Mouse (Mus musculus): ENCODE measurements at regions not wholly inside any gene's neighbourhood (a gene's known extent, or its start where the extent isn't known, plus 50 kb on each side); places are given as distances from the start of the nearest gene placed in this dataset.
"Not testable (repeated sequence)": the region's sequence is repeated elsewhere in the genome, so short reads cannot be mapped to it uniquely, and the experiment has no call there.

DNA sequence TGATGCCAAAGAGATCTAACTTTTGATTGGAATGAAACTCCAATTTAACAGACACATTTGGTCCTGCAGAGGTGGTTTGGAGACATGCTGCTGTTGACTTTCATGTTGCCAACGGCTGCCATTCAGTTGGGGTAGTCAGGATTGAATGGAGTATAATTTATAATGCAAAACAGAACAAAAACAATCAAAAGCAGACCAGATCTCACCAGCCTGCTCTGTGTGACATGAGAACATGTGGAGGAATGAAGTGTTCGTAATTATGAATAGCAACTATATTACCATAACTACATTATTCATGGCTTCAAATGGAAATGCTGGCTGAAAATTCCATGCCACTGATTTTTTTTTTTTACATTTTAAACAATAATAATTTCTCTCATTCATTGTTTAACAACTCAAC is 685.7 kb upstream of the Cdh8 start:
- H3K4me1 ChIP-seq (ENCODE audit: control insufficient read depth, low read depth, low read length): no peaks in the 10 kb centered on the region
- peaks cover 3% of the 10 kb centered on the region; the same call in 1 of the 2 replicates for H3K9me3 ChIP-seq (replicated peaks; ENCODE audit: control insufficient read depth, low read length)
- no peak overlapping the region for H3K27ac ChIP-seq (ENCODE audit: low read length)
- H3K4me3 ChIP-seq (ENCODE audit: low read depth, low read length): no peak overlapping the region
- no peaks in the 10 kb centered on the region for H3K36me3 ChIP-seq (ENCODE audit: control insufficient read depth, insufficient read depth)
- H3K27me3 ChIP-seq (ENCODE audit: control insufficient read depth, insufficient read depth, low read depth, low read length): no peaks in the 10 kb centered on the region
- WGBS (ENCODE audit: insufficient replicate concordance): 49% methylated on average over 2 of the region's 2 CpGs
- no peak overlapping the region for H3K9ac ChIP-seq (ENCODE audit: low read depth, low read length)
- no peak overlapping the region for H3K4me2 ChIP-seq (ENCODE audit: low read depth, low read length)
- no peak for ATAC-seq (ENCODE audit: low read depth)

DNA sequence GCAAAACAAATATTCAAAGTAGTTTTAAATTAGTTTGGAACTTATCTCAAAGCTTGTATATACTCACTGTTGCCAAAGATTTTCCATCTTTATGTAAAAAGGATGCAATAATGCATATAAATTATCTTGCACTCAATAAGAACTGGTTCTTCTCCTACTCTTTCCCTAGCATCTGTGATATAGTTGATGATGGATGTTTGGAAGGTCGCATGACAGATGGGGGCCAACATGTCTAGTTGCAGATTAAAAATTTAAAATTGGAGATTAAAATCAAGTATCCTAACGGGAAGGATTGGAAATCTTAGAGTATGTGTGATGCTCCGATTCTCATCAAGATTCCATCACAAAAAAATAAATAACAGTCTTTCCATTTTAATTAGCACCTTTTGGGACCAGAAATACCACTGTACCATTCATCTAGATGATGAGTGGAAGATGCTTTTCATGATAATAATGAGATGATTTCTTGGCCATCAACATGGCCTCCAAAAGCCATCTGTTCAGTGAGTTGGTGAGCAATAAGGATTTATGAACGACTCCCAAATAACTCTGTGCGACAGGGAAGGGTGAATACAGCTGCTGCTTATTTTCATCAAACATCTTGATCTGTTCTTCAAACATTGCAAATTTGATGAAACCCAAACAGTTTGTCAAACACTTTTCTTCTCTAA is 655.9 kb upstream of the Cdh8 start:
- WGBS (ENCODE audit: insufficient replicate concordance): 60% methylated on average over 5 of the region's 5 CpGs
- no peaks in the 10 kb centered on the region for H3K36me3 ChIP-seq (ENCODE audit: control insufficient read depth, insufficient read depth)

GRCm38 (mm10) chr8:100069761-100070160 is 653.5 kb upstream of the Cdh8 start:
- H3K4me3 ChIP-seq (ENCODE audit: low read depth, low read length): no peak overlapping the region
- no peak for ATAC-seq (ENCODE audit: low read depth)
- no peaks in the 10 kb centered on the region for H3K9me3 ChIP-seq (replicated peaks; ENCODE audit: control insufficient read depth, low read length)
- no peaks in the 10 kb centered on the region for H3K27me3 ChIP-seq (ENCODE audit: control insufficient read depth, insufficient read depth, low read depth, low read length)
- no peaks in the 10 kb centered on the region for H3K36me3 ChIP-seq (ENCODE audit: control insufficient read depth, insufficient read depth)
- H3K4me1 ChIP-seq (ENCODE audit: control insufficient read depth, low read depth, low read length): no peaks in the 10 kb centered on the region
- no peak overlapping the region for H3K9ac ChIP-seq (ENCODE audit: low read depth, low read length)
- H3K27ac ChIP-seq (ENCODE audit: low read length): no peak overlapping the region
- 57% methylated on average over 1 of the region's 1 CpGs for WGBS (ENCODE audit: insufficient replicate concordance)
- no peak overlapping the region for H3K4me2 ChIP-seq (ENCODE audit: low read depth, low read length)

More for the DNA sequence above, 655.9 kb upstream of the Cdh8 start:
- H3K9ac ChIP-seq (ENCODE audit: low read depth, low read length): no peak overlapping the region
- H3K9me3 ChIP-seq (replicated peaks; ENCODE audit: control insufficient read depth, low read length): no peaks in the 10 kb centered on the region
- H3K27me3 ChIP-seq (ENCODE audit: control insufficient read depth, insufficient read depth, low read depth, low read length): no peaks in the 10 kb centered on the region
- no peak for ATAC-seq (ENCODE audit: low read depth)
- no peaks in the 10 kb centered on the region for H3K4me1 ChIP-seq (ENCODE audit: control insufficient read depth, low read depth, low read length)
- no peak overlapping the region for H3K4me2 ChIP-seq (ENCODE audit: low read depth, low read length)
- no peak overlapping the region for H3K4me3 ChIP-seq (ENCODE audit: low read depth, low read length)
- H3K27ac ChIP-seq (ENCODE audit: low read length): no peak overlapping the region

- Histone ChIP-seq H3K4me1 (ENCODE audit: control insufficient read depth, low read depth, low read length) (no peaks in the 10 kb centered on the region), H3K4me3 (ENCODE audit: low read depth, low read length) (no peak overlapping the region), H3K27ac (ENCODE audit: low read length) (no peak overlapping the region), H3K9me3 (replicated peaks; ENCODE audit: control insufficient read depth, low read length) (no peaks in the 10 kb centered on the region), H3K4me2 (ENCODE audit: low read depth, low read length) (no peak overlapping the region), H3K27me3 (ENCODE audit: control insufficient read depth, insufficient read depth, low read depth, low read length) (no peaks in the 10 kb centered on the region), H3K36me3 (ENCODE audit: control insufficient read depth, insufficient read depth) (no peaks in the 10 kb centered on the region), H3K9ac (ENCODE audit: low read depth, low read length) (no peak overlapping the region)
- no peak for ATAC-seq (ENCODE audit: low read depth)
- 64% methylated on average over 5 of the region's 5 CpGs for WGBS (ENCODE audit: insufficient replicate concordance)
Observed at GRCm38 (mm10) chr8:100038931-100039330, 622.7 kb upstream of the Cdh8 start.

- no peaks in the 10 kb centered on the region for H3K9me3 ChIP-seq (replicated peaks; ENCODE audit: control insufficient read depth, low read length)
- H3K4me1 ChIP-seq (ENCODE audit: control insufficient read depth, low read depth, low read length): no peaks in the 10 kb centered on the region
- H3K4me2 ChIP-seq (ENCODE audit: low read depth, low read length): no peak overlapping the region
- H3K27me3 ChIP-seq (ENCODE audit: control insufficient read depth, insufficient read depth, low read depth, low read length): no peaks in the 10 kb centered on the region
- no peak for ATAC-seq (ENCODE audit: low read depth)
- WGBS (ENCODE audit: insufficient replicate concordance): 52% methylated on average over 4 of the region's 4 CpGs
- no peak overlapping the region for H3K27ac ChIP-seq (ENCODE audit: low read length)
- no peaks in the 10 kb centered on the region for H3K36me3 ChIP-seq (ENCODE audit: control insufficient read depth, insufficient read depth)
- no peak overlapping the region for H3K4me3 ChIP-seq (ENCODE audit: low read depth, low read length)
- H3K9ac ChIP-seq (ENCODE audit: low read depth, low read length): no peak overlapping the region
Observed at GRCm38 (mm10) chr8:100034474-100034873, 618.2 kb upstream of the Cdh8 start.

DNA sequence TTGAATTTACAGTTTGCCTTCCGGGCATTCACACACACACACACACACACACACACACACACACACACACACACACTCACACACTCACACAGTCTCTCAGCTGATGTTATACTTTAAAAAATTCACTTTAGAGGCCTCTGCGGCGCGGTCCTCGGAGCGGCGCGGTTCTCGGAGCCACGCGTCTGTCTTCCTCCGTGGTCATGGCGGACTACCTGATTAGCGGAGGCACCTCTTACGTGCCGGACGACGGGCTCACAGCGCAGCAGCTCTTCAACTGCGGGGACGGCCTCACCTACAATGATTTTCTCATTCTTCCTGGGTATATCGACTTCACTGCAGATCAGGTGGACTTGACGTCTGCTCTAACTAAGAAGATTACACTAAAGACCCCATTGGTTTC is 614.1 kb upstream of the Cdh8 start:
- not testable (repeated sequence) for H3K27me3 ChIP-seq (ENCODE audit: control insufficient read depth, insufficient read depth, low read depth, low read length); H3K9ac ChIP-seq (ENCODE audit: low read depth, low read length); H3K27ac ChIP-seq (ENCODE audit: low read length); H3K4me2 ChIP-seq (ENCODE audit: low read depth, low read length); H3K4me3 ChIP-seq (ENCODE audit: low read depth, low read length); H3K4me1 ChIP-seq (ENCODE audit: control insufficient read depth, low read depth, low read length); H3K9me3 ChIP-seq (replicated peaks; ENCODE audit: control insufficient read depth, low read length); ATAC-seq (ENCODE audit: low read depth); H3K36me3 ChIP-seq (ENCODE audit: control insufficient read depth, insufficient read depth)
- 82% methylated on average over 23 of the region's 23 CpGs for WGBS (ENCODE audit: insufficient replicate concordance)

DNA sequence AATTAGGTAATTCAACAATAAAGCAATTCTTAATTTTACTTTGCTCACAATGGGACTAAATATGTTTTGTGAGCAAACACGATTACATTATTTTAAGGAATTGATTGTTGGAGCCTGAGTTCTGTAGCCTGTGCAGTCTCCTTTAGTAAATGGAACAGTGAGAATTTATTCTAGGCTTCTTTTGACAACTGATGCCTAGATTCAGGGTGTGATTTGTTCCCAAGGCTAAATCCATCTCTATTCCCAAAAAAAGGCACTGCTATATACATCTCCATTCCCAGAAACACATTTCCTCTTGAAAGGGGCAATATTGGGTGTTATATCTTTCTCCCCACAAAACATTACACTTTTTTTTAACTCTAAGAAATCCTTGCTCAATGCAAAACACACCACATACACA is 599.4 kb upstream of the Cdh8 start:
- Histone ChIP-seq H3K27ac (ENCODE audit: low read length) (no peak overlapping the region), H3K4me1 (ENCODE audit: control insufficient read depth, low read depth, low read length) (no peaks in the 10 kb centered on the region), H3K9me3 (replicated peaks; ENCODE audit: control insufficient read depth, low read length) (no peaks in the 10 kb centered on the region; the same call in 1 of the 2 replicates), H3K4me2 (ENCODE audit: low read depth, low read length) (no peak overlapping the region), H3K27me3 (ENCODE audit: control insufficient read depth, insufficient read depth, low read depth, low read length) (no peaks in the 10 kb centered on the region), H3K4me3 (ENCODE audit: low read depth, low read length) (no peak overlapping the region), H3K36me3 (ENCODE audit: control insufficient read depth, insufficient read depth) (no peaks in the 10 kb centered on the region), H3K9ac (ENCODE audit: low read depth, low read length) (no peak overlapping the region)
- no peak for ATAC-seq (ENCODE audit: low read depth)
- 58% methylated on average over 1 of the region's 1 CpGs for WGBS (ENCODE audit: insufficient replicate concordance)

GRCm38 (mm10) chr8:99999554-99999953 is 583.3 kb upstream of the Cdh8 start:
- no peaks in the 10 kb centered on the region for H3K4me1 ChIP-seq (ENCODE audit: control insufficient read depth, low read depth, low read length)
- H3K4me2 ChIP-seq (ENCODE audit: low read depth, low read length): no peak overlapping the region
- no peak overlapping the region for H3K9ac ChIP-seq (ENCODE audit: low read depth, low read length)
- ATAC-seq (ENCODE audit: low read depth): no peak
- H3K36me3 ChIP-seq (ENCODE audit: control insufficient read depth, insufficient read depth): no peaks in the 10 kb centered on the region
- H3K9me3 ChIP-seq (replicated peaks; ENCODE audit: control insufficient read depth, low read length): no peaks in the 10 kb centered on the region
- H3K27ac ChIP-seq (ENCODE audit: low read length): no peak overlapping the region
- H3K4me3 ChIP-seq (ENCODE audit: low read depth, low read length): no peak overlapping the region
- H3K27me3 ChIP-seq (ENCODE audit: control insufficient read depth, insufficient read depth, low read depth, low read length): no peaks in the 10 kb centered on the region
- WGBS (ENCODE audit: insufficient replicate concordance): 68% methylated on average over 1 of the region's 1 CpGs

- no peak overlapping the region for H3K9ac ChIP-seq (ENCODE audit: low read depth, low read length)
- no peak overlapping the region for H3K27ac ChIP-seq (ENCODE audit: low read length)
- no peaks in the 10 kb centered on the region for H3K36me3 ChIP-seq (ENCODE audit: control insufficient read depth, insufficient read depth)
- H3K4me1 ChIP-seq (ENCODE audit: control insufficient read depth, low read depth, low read length): no peaks in the 10 kb centered on the region
- no peaks in the 10 kb centered on the region for H3K9me3 ChIP-seq (replicated peaks; ENCODE audit: control insufficient read depth, low read length)
- ATAC-seq (ENCODE audit: low read depth): peak; percentile 30; the same call in 1 of the 2 replicates
- WGBS (ENCODE audit: insufficient replicate concordance): 33% methylated on average over 5 of the region's 5 CpGs
- H3K27me3 ChIP-seq (ENCODE audit: control insufficient read depth, insufficient read depth, low read depth, low read length): no peaks in the 10 kb centered on the region
- H3K4me3 ChIP-seq (ENCODE audit: low read depth, low read length): no peak overlapping the region
- no peak overlapping the region for H3K4me2 ChIP-seq (ENCODE audit: low read depth, low read length)
Observed at GRCm38 (mm10) chr8:99983696-99984095, 567.4 kb upstream of the Cdh8 start.
